Mouse (Mus musculus) central nervous system, embryonic 11.5 days (tissue): ENCODE data around the gene A430078G23Rik. TPM values are rescaled to one million over a fixed set of nuclear protein-coding genes. Genes with fewer than 3 reads are reported as not detected.

ENCODE experiments used
- polyA plus RNA-seq: library from polyadenylated mRNA; depleted of rRNA; stranded (reverse); fragments of >200 nt; gene quantifications from 2 replicates; pipeline ENCODE4 v1.2.3, GENCODE M21; 2012; rRNA removed

The A430078G23Rik gene
- polyA plus RNA-seq: 0.09 TPM in 1 of 2 replicates, not detected in the other

GRCm38 (mm10) chr8:3353189-3353810 lies at the start of gene A430078G23Rik:
Gene A430078G23Rik, plus strand, starts transcription at chr8:3353415.

GRCm38 (mm10) chr8:3392771-3393710 lies 39.8 kb downstream of the A430078G23Rik start, which contains the start of gene Arhgef18:
Gene Arhgef18, plus strand, starts transcription at chr8:3393006.

Other genes with a start within 250 kb of the A430078G23Rik start
- gene Insr, start 73.8 kb upstream of the A430078G23Rik start, polyA plus RNA-seq: 13.0 and 14.9 TPM in 2 replicates
- 23.7 and 31.7 TPM in 2 replicates for gene Arhgef18, start 39.6 kb downstream of the A430078G23Rik start, polyA plus RNA-seq
- 2.8 and 5.1 TPM in 2 replicates for gene Pex11g, start 114.3 kb downstream of the A430078G23Rik start, polyA plus RNA-seq
- 0.17 TPM in 1 of 2 replicates, not detected in the other for gene Tex45, start 117.4 kb downstream of the A430078G23Rik start, polyA plus RNA-seq
- gene Zfp358, start 139.7 kb downstream of the A430078G23Rik start, polyA plus RNA-seq: 65.4 and 81.6 TPM in 2 replicates
- 127 and 133 TPM in 2 replicates for gene Mcoln1, start 147.0 kb downstream of the A430078G23Rik start, polyA plus RNA-seq
- gene Pnpla6, start 162.0 kb downstream of the A430078G23Rik start, polyA plus RNA-seq: 32.3 and 37.8 TPM in 2 replicates
- gene C330021F23Rik, start 214.6 kb downstream of the A430078G23Rik start, polyA plus RNA-seq: 4.3 and 5.4 TPM in 2 replicates
- 21.2 and 22.0 TPM in 2 replicates for gene Camsap3, start 233.9 kb downstream of the A430078G23Rik start, polyA plus RNA-seq